Comparison of ENCODE assay signal across 12 mouse cellular contexts in the genomic region with DNA sequence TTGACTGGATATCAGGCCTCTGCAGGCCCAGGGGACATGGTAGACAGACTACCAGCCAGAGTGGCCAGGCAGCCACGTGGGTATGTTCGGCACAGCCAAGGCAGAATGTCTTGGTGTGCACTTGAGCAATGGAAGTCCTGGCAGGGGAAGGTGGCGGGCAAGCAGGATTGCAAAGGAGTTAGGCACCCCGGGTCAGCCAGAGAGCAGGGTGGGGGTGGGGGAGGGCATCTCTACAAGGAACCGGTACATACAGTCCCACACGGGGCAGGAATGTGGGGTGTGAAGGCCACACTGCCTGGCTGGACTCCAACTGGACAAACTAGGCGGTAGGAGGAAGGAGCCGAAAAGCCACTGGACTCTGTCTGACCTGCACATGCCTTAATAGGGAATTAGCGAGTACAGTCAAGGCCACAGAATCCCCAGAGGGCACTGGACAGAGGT. TPM values are rescaled to one million over a fixed set of nuclear protein-coding genes. Genes with fewer than 3 reads are reported as not detected.
DNase-seq lines count a peak whose midpoint lies in the region; ATAC-seq and TF ChIP-seq lines count a peak whose summit lies in the region.
"Had no signal": no experiment of that assay in that cellular context is flagged by ENCODE, and none has a peak within 500 bp of the region (broad histone marks: within the 10 kb centered on the region; RNA-seq: fewer than 3 reads in every experiment).

No protein-coding gene starts in this region.

- TF ChIP-seq EP300 in liver, embryonic 14.5 days (IDR thresholded peaks at IDR 0.05; ENCODE audit: low read depth): no peak

- no peak overlapping the region for H3K9ac ChIP-seq in liver, embryonic 14.5 days (replicated peaks)
- no peak overlapping the region for H3K9ac ChIP-seq in liver, embryonic 12.5 days
- H3K9ac ChIP-seq in kidney, postnatal 0 days (ENCODE audit: low read depth, low read length): no peak overlapping the region

- no peak overlapping the region for H3K4me3 ChIP-seq in liver, embryonic 14.5 days (ENCODE audit: insufficient read depth in 1 of 2, low read depth in 2 of 2, low read length in 2 of 2)
- H3K4me3 ChIP-seq in liver, embryonic 12.5 days: no peak overlapping the region
- H3K4me3 ChIP-seq in kidney, postnatal 0 days (replicated peaks; ENCODE audit: low read depth, low read length): no peak overlapping the region

- peaks cover 8% of the 10 kb centered on the region for H3K27me3 ChIP-seq in liver, embryonic 14.5 days (ENCODE audit: control insufficient read depth, insufficient read depth, low read length)
- H3K27me3 ChIP-seq in liver, embryonic 12.5 days (replicated peaks): peaks cover 55% of the 10 kb centered on the region
- H3K27me3 ChIP-seq in kidney, postnatal 0 days (ENCODE audit: insufficient read depth, low read length): peaks cover 18% of the 10 kb centered on the region

- H3K9me3 ChIP-seq in liver, embryonic 14.5 days (ENCODE audit: control insufficient read depth, low read length): no peaks in the 10 kb centered on the region
- no peaks in the 10 kb centered on the region for H3K9me3 ChIP-seq in liver, embryonic 12.5 days (replicated peaks)
- H3K9me3 ChIP-seq in kidney, postnatal 0 days (replicated peaks; ENCODE audit: low read length): no peaks in the 10 kb centered on the region

- peak; percentile 35; the same call in 1 of the 2 replicates for ATAC-seq in liver, embryonic 14.5 days (ENCODE audit: insufficient read depth)
- ATAC-seq in liver, embryonic 12.5 days: no peak
- peak; percentile 47 for ATAC-seq in kidney, postnatal 0 days (replicated peaks; ENCODE audit: low FRiP score, low read depth)

- no peak overlapping the region for H3K4me2 ChIP-seq in liver, embryonic 14.5 days (ENCODE audit: low read depth)
- no peak overlapping the region for H3K4me2 ChIP-seq in liver, embryonic 12.5 days
- H3K4me2 ChIP-seq in kidney, postnatal 0 days (ENCODE audit: low read length): no peak overlapping the region

- intact Hi-C loops in heart, postnatal 36 days (cut with DNase I): no loop called here

- 59% methylated on average over 9 of the region's 9 CpGs for WGBS in liver, embryonic 14.5 days (ENCODE audit: insufficient replicate concordance)
- WGBS in liver, embryonic 12.5 days (ENCODE audit: insufficient replicate concordance): 62% methylated on average over 9 of the region's 9 CpGs
- WGBS in kidney, postnatal 0 days: 60% methylated on average over 9 of the region's 9 CpGs

- no peak for DNase-seq in liver, embryonic 14.5 days (ENCODE audit: low read depth in 3 of 3, low spot score in 3 of 3)
- DNase-seq in adrenal gland, postnatal 25 days: peak; percentile 44
- DNase-seq in kidney, postnatal 0 days (ENCODE audit: low spot score): peak; percentile 25
- DNase-seq in skeletal muscle tissue, adult 2 months (ENCODE audit: low read depth, low spot score): peak; percentile 19
- no peak for DNase-seq in natural killer cell, adult 2 months (ENCODE audit: low spot score in 2 of 2)
- DNase-seq in heart, postnatal 36 days: no peak
- DNase-seq: heart, adult 18-20 months had no signal

- H3K36me3 ChIP-seq in liver, embryonic 14.5 days (replicated peaks; ENCODE audit: control insufficient read depth, insufficient read depth, low read depth): no peaks in the 10 kb centered on the region
- H3K36me3 ChIP-seq in liver, embryonic 12.5 days: no peaks in the 10 kb centered on the region
- no peaks in the 10 kb centered on the region for H3K36me3 ChIP-seq in kidney, postnatal 0 days (ENCODE audit: insufficient read depth, low read length)

- no peak overlapping the region for H3K27ac ChIP-seq in liver, embryonic 14.5 days
- no peak overlapping the region for H3K27ac ChIP-seq in liver, embryonic 12.5 days
- H3K27ac ChIP-seq in kidney, postnatal 0 days: no peak overlapping the region

- TF ChIP-seq CTCF in liver, embryonic 14.5 days (IDR thresholded peaks at IDR 0.05; ENCODE audit: low read depth): no peak
- TF ChIP-seq CTCF in kidney, postnatal 0 days (IDR thresholded peaks at IDR 0.05; ENCODE audit: low read depth): no peak

- no peaks in the 10 kb centered on the region for H3K4me1 ChIP-seq in liver, embryonic 14.5 days (replicated peaks; ENCODE audit: control insufficient read depth in 2 of 2, insufficient read depth in 2 of 2, low read length in 1 of 2)
- no peaks in the 10 kb centered on the region for H3K4me1 ChIP-seq in liver, embryonic 12.5 days
- 0 out of 2 replicates have a peak, but pooled peaks cover 11% of the 10 kb centered on the region for H3K4me1 ChIP-seq in kidney, postnatal 0 days (replicated peaks; ENCODE audit: insufficient read depth, low read length)

RNA-seq across cellular contexts. Expression of gene Slc25a48, which starts 3.8 kb away (rescaled TPM):
- polyA plus RNA-seq in liver, embryonic 14.5 days (2012; rRNA removed): 0.67 and 0.74 TPM in 2 replicates
- 0.63 and 0.81 TPM in 2 replicates for polyA plus RNA-seq in liver, embryonic 14.5 days (2014; fragmentation: Nextera tagmentation; extraction: Ambion mirVana)
- polyA plus RNA-seq in liver, embryonic 12.5 days (2016; fragmentation: Nextera tagmentation; extraction: Ambion mirVana): 0.26 and 0.29 TPM in 2 replicates
- total RNA-seq in adrenal gland, postnatal 25 days (2021): 1.7 and 2.0 TPM in 2 replicates
- polyA plus RNA-seq in kidney, postnatal 0 days (2015; fragmentation: Nextera tagmentation; extraction: Ambion mirVana): 0.79 and 0.94 TPM in 2 replicates
- total RNA-seq in heart, postnatal 36 days (2021): under 1 TPM in 1 of 2 experiments, not detected in 1; 0.17 TPM
- total RNA-seq: CH12.LX; hematopoietic stem cell, adult 5-6 weeks had no signal

RNA-seq across cellular contexts. Expression of gene Gm3045, which starts 7.9 kb away (rescaled TPM):
- polyA plus RNA-seq in liver, embryonic 14.5 days (2012; rRNA removed): not detected in 2 replicates
- polyA plus RNA-seq in liver, embryonic 14.5 days (2014; fragmentation: Nextera tagmentation; extraction: Ambion mirVana): not detected in 2 replicates
- polyA plus RNA-seq in liver, embryonic 12.5 days (2016; fragmentation: Nextera tagmentation; extraction: Ambion mirVana): not detected in 2 replicates
- total RNA-seq in adrenal gland, postnatal 25 days (2021): not detected in 2 replicates
- polyA plus RNA-seq in kidney, postnatal 0 days (2015; fragmentation: Nextera tagmentation; extraction: Ambion mirVana): not detected in 2 replicates
- not detected for total RNA-seq in heart, postnatal 36 days (2021)
- total RNA-seq: CH12.LX; heart, adult 18-20 months; hematopoietic stem cell, adult 5-6 weeks had no signal
- polyA plus RNA-seq: cortical plate, adult 2 months; lung, embryonic 16.5 days had no signal

RNA-seq across cellular contexts. Expression of gene Il9, which starts 47.7 kb away (rescaled TPM):
- polyA plus RNA-seq in liver, embryonic 14.5 days (2012; rRNA removed): not detected in 2 replicates
- polyA plus RNA-seq in liver, embryonic 14.5 days (2014; fragmentation: Nextera tagmentation; extraction: Ambion mirVana): not detected in 2 replicates
- not detected in 2 replicates for polyA plus RNA-seq in liver, embryonic 12.5 days (2016; fragmentation: Nextera tagmentation; extraction: Ambion mirVana)
- total RNA-seq in adrenal gland, postnatal 25 days (2021): not detected in 2 replicates
- not detected in 2 replicates for polyA plus RNA-seq in kidney, postnatal 0 days (2015; fragmentation: Nextera tagmentation; extraction: Ambion mirVana)
- total RNA-seq in heart, postnatal 36 days (2021): not detected
- total RNA-seq: CH12.LX; heart, adult 18-20 months; hematopoietic stem cell, adult 5-6 weeks had no signal
- polyA plus RNA-seq: cortical plate, adult 2 months; lung, embryonic 16.5 days had no signal

Comparison
In these comparisons a context has a peak if more than half of its experiments do, and no peak if none do; other contexts are left out.
1. DNase-seq: peak in adrenal gland, postnatal 25 days (single experiment), kidney, postnatal 0 days (single experiment) and skeletal muscle tissue, adult 2 months (single experiment); none in liver, embryonic 14.5 days (0 of 3), natural killer cell, adult 2 months (0 of 2) and heart, postnatal 36 days (0 of 2).